8 mouse cellular contexts compared by ENCODE assay signal in genomic region chr10:13967451-13968233, GRCm38 (mm10). TPM values are rescaled to one million over a fixed set of nuclear protein-coding genes. Genes with fewer than 3 reads are reported as not detected.
A peak's percentile ranks its signal among the peaks of the same experiment; 100 is the strongest.
DNase-seq lines count a peak whose midpoint lies in the region; ATAC-seq lines count a peak whose summit lies in the region.

No protein-coding gene starts in this region.

- ATAC-seq in midbrain, embryonic 11.5 days (ENCODE audit: low FRiP score), result peak; percentile 53

- H3K4me3 ChIP-seq in limb, embryonic 10.5 days, result peak overlapping the region; percentile 75
- H3K4me3 ChIP-seq in midbrain, embryonic 11.5 days (ENCODE audit: low read depth, low read length), result peak overlapping the region; percentile 72

- peak overlapping the region; percentile 91 for H3K9ac ChIP-seq in midbrain, embryonic 11.5 days (ENCODE audit: low read length)

- H3K27me3 ChIP-seq in limb, embryonic 10.5 days (ENCODE audit: low read depth, poor library complexity, severe bottlenecking), result peaks cover 52% of the 10 kb centered on the region
- H3K27me3 ChIP-seq in midbrain, embryonic 11.5 days (ENCODE audit: control insufficient read depth, insufficient read depth, low read length), result no peaks in the 10 kb centered on the region

- no peaks in the 10 kb centered on the region for H3K9me3 ChIP-seq in limb, embryonic 10.5 days (replicated peaks)
- H3K9me3 ChIP-seq in midbrain, embryonic 11.5 days (ENCODE audit: control insufficient read depth, low read length), result no peaks in the 10 kb centered on the region

- H3K4me2 ChIP-seq in midbrain, embryonic 11.5 days, result peak overlapping the region; percentile 82

- under 1% methylated on average over 36 of the region's 36 CpGs for WGBS in limb, embryonic 10.5 days
- 1% methylated on average over 35 of the region's 36 CpGs for WGBS in midbrain, embryonic 11.5 days

- H3K27ac ChIP-seq in limb, embryonic 10.5 days, result peak overlapping the region; percentile 89
- H3K27ac ChIP-seq in midbrain, embryonic 11.5 days (ENCODE audit: low read depth, low read length), result peak overlapping the region; percentile 93

- H3K36me3 ChIP-seq in limb, embryonic 10.5 days, result no peaks in the 10 kb centered on the region
- no peaks in the 10 kb centered on the region for H3K36me3 ChIP-seq in midbrain, embryonic 11.5 days (ENCODE audit: control insufficient read depth, insufficient read depth, low read length)

- peaks cover 33% of the 10 kb centered on the region for H3K4me1 ChIP-seq in limb, embryonic 10.5 days
- H3K4me1 ChIP-seq in midbrain, embryonic 11.5 days (ENCODE audit: control insufficient read depth, insufficient read depth, low read length), result peaks cover 3% of the 10 kb centered on the region; the same call in 1 of the 2 replicates

- peak; percentile 85 for DNase-seq in adrenal gland, adult 8-10 months
- peak; percentile 72 for DNase-seq in embryo, embryonic 9.5 days (ENCODE audit: extremely low spot score)
- DNase-seq in heart, adult 18-20 months, result peak; percentile 90 to 93
- DNase-seq in kidney, adult 18-20 months, result peak; percentile 87
- peak; percentile 63 for DNase-seq in limb, embryonic 10.5 days (ENCODE audit: low spot score)
- DNase-seq in midbrain, embryonic 11.5 days (ENCODE audit: low spot score, missing footprints), result peak; percentile 97
- peak; percentile 77 for DNase-seq in right cerebral cortex, postnatal 4 days
- DNase-seq in urinary bladder, postnatal 4 days (ENCODE audit: low spot score in 2 of 2), result peak; percentile 74 to 82

RNA-seq across cellular contexts. Expression of gene Hivep2, which starts 1.8 kb away (rescaled TPM):
- total RNA-seq in adrenal gland, adult 8-10 months (2022), result 10 to 100 TPM; 27.5 to 43.1 (median 38.7) TPM
- 10 to 100 TPM; 18.4 to 18.8 TPM for total RNA-seq in heart, adult 18-20 months (2021)
- polyA plus RNA-seq in limb, embryonic 10.5 days (2016; fragmentation: Nextera tagmentation; extraction: Ambion mirVana), result 0.44 and 0.59 TPM in 2 replicates
- 5.4 and 6.5 TPM in 2 replicates for polyA plus RNA-seq in midbrain, embryonic 11.5 days (2014; fragmentation: Nextera tagmentation; extraction: Ambion mirVana)

Comparison
In these comparisons a context has a peak if more than half of its experiments do, and no peak if none do; other contexts are left out.
1. Peak in every context shown above with its lines: DNase-seq, ATAC-seq, H3K4me3 ChIP-seq and H3K27ac ChIP-seq.